Mouse (Mus musculus) myocyte (in vitro differentiated cells): ENCODE results near the gene C5ar2.

Experiments used
- CEBPB ChIP-seq: IDR thresholded peaks from 2 replicates; pipeline ENCODE4 v1.6.1; 2011; ENCODE audit warnings: mild to moderate bottlenecking, moderate library complexity; ENCODE audit not compliant: poor library complexity, insufficient read depth, severe bottlenecking
- E2F4 ChIP-seq: IDR thresholded peaks from one replicate; pipeline ENCODE4 v1.6.1; 2011; ENCODE audit warnings: mild to moderate bottlenecking, control low read depth, moderate library complexity; ENCODE audit not compliant: insufficient read depth
- MYOD1 ChIP-seq, 3 experiments: IDR thresholded peaks; one replicate each; pipeline ENCODE4 v1.6.1; 2011; ENCODE audit warnings: control low read depth in 2 of 3, low read depth in 2 of 3, mild to moderate bottlenecking in 2 of 3, moderate library complexity in 1 of 3; ENCODE audit not compliant: insufficient read length in 2 of 3, control insufficient read depth in 1 of 3
- POLR2A ChIP-seq: IDR thresholded peaks from one replicate; pipeline ENCODE4 v1.6.1; 2011; ENCODE audit warnings: low read depth, mild to moderate bottlenecking, control low read depth, moderate library complexity; ENCODE audit not compliant: insufficient read length
- TCF12 ChIP-seq: IDR thresholded peaks from one replicate; pipeline ENCODE4 v1.6.1; 2011; ENCODE audit warnings: mild to moderate bottlenecking, control low read depth; ENCODE audit not compliant: poor library complexity, insufficient read depth, severe bottlenecking
- TCF3 ChIP-seq: IDR thresholded peaks from one replicate; pipeline ENCODE4 v1.6.1; 2011; ENCODE audit warnings: low read depth, control low read depth; ENCODE audit not compliant: insufficient read length

GRCm38 (mm10) chr7:16241787-16242186, 2.2 kb downstream of the C5ar2 start:
- no peak for TF ChIP-seq POLR2A
- TF ChIP-seq TCF3: no peak
- TF ChIP-seq E2F4: no peak
- TF ChIP-seq CEBPB: no peak
- TF ChIP-seq MYOD1 (IDR thresholded peaks at IDR 0.05; ENCODE audit: control insufficient read depth in 1 of 3, insufficient read length in 2 of 3, low read depth in 2 of 3): no peak
- TF ChIP-seq TCF12: no peak
